Mouse (Mus musculus): ENCODE measurements around the gene C1qtnf1. TPM values are rescaled to one million over a fixed set of nuclear protein-coding genes. Genes with fewer than 3 reads are reported as not detected.

C1qtnf1 gene
- total RNA-seq, 4 experiments from 2014 or later: 3.1 to 6.0 (median 3.6) TPM

DNA sequence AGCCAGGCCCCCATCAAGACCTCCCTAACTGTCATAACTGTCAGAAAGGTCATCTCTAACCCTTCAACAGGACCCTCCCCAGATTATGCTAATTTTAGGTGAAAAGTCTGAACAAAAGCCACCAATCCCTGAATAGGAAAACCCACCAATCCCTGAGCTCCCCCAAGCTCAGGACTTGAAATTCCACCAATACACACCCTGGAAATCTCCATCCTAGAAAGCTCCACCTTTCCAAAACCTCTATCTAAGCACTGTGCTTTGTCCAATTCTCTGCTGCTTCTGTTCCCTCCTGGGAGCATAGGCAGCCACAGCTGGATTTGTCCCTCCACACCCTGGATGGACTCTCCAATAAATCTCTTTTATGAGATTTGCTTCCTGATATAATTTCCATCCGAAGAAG, 45.2 kb downstream of the C1qtnf1 start:
- no peak for DNase-seq (ENCODE audit: low spot score in 2 of 2)

DNA sequence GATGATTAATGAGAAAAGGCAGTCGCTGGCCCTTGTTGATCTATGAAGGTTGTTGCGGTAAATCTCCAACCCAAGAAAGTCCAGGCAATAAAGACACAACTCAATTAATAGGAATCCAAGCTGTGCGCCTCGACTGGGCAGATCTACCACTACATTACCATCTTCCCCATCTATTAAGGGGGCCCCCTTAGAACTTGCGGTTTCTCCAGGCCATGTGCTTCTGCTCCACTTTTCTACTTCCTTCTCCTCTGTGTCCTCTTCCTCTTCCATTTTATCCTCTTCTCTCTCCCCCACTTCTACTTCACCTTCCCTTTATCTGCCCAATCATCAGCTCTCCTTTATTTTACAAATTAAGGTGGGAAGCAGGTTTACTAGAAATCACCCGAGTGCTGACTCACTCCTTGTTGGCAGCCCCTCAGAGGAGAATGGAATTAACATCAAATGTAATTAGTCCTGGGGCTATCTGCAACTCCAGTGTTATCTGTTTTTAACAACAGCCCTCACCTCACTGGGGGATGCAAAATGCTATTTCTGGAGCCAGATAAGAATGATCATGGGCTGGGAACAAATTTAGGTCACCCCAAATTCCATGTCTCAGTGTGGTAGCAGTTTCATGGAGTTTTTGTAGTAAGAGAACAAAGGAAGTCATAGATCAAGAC, 46.0 kb downstream of the C1qtnf1 start:
- no peak for DNase-seq (ENCODE audit: low spot score in 2 of 2)

DNA sequence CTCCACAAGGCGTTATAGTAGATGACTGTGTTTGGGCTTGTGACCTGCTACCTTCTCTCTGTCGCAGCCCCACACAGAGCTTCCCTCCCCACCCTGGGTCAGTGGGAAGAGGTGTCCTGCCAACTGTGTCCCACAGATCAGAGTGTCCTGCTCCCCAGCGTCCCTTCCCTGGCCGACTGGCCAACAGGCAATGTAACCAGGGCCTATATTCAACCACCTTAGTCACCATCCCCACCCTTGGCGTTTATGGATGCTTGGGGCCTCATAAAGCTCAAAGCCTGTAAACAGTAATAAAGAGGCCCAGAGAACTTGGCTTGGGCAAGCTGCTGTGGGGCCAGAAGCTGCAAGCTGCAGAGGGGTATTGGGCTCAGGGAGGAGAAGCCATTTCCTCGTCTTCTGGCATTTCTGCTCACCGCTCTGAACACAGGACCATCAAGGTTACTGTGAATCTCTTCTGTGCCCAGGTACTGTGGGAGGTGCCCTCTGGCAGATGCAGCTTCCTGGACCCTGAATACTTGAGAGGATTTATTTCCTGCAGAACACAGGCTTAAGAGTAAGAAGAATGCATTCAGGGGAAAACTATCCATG, 47.6 kb downstream of the C1qtnf1 start:
- no peak for DNase-seq (ENCODE audit: low spot score in 2 of 2)

DNA sequence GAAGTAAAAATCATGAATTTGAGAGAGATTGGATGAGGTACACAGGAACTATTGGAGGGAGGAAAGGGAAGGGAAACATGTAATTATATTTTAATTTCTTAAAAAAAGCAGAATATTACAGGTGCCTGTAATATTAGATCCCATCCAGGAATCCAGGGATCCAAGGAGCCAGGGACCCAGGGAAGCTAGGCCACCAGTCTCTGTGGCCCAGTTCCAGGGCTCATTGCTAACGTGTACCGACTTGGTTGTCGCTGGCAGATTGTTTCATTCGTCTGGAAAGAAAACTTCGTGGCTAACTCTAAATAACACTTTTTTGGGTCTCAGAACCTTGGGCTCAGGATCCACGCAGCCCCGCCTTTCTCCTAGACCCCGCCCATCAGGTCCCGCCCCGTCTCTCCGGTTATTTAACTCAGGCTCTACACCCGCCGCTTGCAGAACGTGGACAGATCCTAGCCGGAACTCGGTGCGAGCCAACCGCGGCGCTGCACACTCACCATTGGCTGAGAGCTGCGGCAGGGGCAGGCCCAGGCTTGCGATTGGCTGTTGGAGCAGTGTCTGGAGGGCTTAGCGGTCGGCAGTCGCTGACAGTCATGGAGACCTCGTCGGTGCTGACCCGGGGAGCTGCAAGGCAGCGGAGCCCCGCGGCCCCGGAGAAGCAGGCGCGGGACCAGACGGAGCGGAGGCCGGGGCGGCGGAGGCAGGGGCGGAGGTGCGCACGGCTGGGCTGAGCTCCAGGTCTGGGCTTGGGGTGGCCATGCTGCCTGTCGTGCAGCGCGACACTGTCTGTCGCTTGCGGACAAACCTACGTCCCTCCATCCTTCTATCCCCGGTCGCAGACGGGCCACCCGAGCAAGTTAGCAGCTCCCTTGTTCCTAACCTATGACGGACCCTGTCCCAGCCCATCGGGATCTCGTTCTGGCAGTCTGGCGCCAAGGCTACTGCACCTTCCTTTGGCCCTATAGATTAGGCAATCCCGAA, 48.7 kb downstream of the C1qtnf1 start, which contains the start of gene Engase:
TSS of gene Engase (plus strand) at position 434 of the 978 bp plus-strand sequence.
- peak; percentile 96 to 97 for DNase-seq (ENCODE audit: low spot score in 2 of 2)

DNA sequence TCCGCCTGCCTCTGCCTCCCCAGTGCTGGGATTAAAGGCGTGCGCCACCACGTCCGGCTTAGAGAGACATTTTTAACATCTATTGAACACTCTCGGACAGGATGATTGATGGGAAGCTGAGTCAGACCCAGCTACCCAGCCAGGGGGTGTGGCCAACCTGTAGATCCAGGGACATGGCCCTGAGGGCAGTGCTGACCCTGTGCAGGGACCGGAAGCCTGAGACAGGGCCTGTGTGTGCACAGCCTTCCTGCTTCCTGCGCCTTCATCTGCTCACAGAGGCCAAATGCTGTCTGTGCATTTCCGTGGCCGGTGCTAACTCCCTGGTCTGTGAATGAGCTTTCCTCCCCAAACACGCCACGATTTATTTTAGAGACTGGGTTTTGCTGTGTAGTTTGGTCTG, 51.8 kb downstream of the C1qtnf1 start:
- no peak for DNase-seq (ENCODE audit: low spot score in 2 of 2)

DNA sequence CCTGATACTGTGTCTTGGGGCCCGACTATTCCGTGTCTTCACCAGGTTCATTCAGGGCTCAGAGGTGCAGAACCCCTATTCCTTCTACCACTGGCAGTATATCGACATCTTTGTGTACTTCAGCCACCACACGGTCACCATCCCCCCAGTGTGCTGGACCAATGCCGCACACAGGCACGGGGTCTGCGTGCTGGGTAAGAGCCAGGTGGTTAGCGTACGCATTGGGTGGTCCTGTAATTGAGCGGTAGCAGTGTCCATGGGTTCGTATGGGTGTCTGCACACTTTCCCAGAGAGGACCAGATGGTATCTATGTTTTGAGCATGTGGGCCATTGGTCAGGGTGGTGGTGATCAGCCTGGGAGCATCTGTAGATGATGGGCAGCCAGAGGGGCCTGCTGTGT, 53.2 kb downstream of the C1qtnf1 start:
- DNase-seq (ENCODE audit: low spot score in 2 of 2): no peak

DNA sequence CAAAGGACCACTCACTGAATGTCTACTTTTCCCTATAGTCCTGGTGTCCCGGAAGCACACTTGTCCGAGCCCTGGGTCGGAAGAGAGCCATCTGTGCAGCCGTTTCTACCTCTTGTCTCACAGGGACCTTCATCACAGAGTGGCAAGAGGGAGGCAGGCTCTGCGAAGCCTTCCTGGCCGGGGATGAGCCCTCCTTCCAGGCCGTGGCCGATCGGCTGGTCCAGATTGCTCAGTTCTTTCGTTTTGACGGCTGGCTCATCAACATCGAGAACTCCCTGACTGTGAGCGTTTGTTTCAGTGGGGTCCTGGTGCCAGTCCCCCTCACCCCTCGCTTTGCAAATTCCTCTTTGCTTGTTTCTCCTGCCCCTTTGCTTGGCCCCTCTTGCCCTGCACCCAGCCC, 53.7 kb downstream of the C1qtnf1 start:
- DNase-seq (ENCODE audit: low spot score in 2 of 2): no peak

DNA sequence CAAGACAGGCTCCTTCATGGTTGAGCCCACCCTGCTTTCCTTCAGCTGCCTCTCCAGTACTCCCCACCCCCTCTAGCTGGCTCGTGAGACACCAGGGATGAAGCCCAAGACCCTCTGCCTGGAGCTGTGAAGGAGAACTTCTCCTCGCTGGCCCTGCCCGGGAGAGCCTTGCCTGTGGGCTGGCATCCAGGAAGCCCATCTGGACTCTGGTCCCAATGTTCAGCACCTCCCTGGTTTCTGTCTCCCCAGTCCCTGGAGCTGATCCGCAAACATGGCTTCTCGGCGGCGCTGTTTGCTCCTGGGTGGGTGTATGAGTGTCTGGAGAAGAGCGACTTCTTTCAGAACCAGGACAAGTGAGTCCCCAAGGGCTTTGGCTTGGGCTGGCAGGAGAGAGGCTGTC, 56.2 kb downstream of the C1qtnf1 start:
- DNase-seq (ENCODE audit: low spot score in 2 of 2): no peak

DNA sequence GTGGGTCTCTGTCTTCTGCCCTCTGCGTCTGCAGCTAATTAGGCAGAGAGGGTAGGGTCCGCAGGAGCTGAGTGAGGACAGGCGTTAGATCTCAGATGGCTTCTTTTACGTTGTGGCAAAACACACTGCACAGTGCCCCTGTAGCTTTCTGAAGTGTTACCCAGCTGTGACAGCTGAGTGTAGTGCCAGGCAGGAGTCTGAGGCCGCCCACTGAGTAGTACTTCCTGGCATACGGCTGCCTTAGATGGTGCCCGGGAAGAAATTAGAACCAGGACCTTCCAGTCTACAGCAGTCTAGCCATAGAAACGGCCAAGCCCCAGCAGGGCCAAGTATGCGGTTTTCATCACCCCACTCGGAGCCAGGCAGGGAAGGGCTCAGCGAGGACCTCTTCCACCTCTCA, 57.3 kb downstream of the C1qtnf1 start:
- no peak for DNase-seq (ENCODE audit: low spot score in 2 of 2)

DNA sequence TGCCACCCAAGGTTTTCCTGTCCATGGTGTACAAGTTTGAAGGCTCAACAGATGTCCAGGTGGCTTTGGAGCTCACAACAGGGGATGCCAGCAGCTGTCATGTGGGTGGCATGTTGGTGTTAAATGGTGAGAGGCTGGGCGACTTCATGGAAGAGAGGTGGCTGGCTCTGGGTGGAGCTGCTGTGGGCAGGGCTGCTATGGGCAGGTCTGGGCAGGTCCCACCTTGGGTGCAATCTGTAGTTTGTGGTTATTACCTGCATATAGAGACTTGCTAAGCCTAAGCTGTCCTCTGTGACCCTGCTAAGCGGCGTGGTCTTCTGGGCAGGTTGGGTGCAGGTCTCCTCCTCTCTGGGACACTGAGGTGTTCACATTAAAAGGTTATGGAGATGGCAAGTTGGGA, 57.8 kb downstream of the C1qtnf1 start:
- no peak for DNase-seq (ENCODE audit: low spot score in 2 of 2)

DNA sequence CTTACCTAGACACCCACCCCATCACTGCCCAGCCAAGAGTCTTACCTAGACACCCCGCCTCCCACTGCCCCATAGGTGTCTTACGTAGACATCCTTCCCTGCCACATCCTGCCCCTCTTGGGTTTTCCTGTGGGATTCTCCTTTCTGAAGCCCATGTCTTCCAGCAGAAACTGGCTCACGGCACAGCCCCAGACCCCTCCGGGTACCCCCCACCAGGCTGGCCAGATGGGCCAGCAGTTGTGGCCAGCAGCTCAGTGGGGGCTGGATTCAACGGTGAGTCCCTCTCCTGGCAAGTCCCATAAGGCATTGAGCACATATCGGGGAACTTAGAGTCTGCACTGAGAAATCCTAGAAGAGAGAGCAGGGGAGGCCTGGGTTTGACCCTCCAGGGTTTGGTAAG, 58.3 kb downstream of the C1qtnf1 start:
- no peak for DNase-seq (ENCODE audit: low spot score in 2 of 2)

DNA sequence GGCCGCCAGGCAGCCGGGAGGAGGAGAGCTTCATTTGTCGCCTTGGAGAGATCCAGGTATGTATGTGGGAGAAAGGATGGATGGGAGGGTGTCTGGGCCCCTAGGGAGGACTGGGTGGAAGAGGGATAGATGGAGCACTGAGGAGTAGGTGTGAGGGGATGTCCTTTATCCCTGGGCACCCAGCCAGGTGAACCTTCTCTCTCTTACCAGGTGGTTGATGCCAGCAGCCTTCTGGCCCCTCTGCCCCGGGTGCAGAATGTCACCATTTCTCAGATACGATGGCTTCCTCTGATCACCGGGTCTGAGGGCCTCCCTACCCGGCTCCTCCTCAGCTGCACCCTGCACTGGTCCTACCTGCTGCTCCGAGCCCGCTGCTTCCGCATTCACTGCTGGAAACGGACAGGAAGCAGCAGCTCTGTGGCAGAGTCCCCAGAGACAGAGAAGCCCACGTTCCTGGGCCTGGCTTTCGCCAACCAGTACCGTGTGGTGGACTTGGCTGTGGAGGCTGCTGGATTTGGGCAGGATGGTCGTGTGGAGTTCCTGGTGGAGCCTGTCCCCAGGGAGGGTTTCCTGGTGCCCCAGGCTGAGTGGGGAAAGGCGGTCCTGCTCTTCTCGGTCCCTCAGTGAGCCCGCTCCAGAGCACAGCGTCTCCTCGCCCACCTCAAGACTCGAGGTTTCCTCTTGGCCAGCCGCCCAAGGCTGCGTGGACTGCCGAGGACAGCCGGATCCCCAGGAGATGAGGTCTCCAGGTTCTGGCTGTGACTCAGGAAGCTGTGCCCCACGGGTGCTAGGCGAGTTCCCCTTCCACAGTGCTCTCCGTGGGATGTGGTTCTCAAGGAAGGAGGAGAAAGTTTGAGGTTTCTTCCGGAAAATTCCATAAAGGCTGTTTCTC, 59.1 kb downstream of the C1qtnf1 start:
- DNase-seq (ENCODE audit: low spot score in 2 of 2): no peak

DNA sequence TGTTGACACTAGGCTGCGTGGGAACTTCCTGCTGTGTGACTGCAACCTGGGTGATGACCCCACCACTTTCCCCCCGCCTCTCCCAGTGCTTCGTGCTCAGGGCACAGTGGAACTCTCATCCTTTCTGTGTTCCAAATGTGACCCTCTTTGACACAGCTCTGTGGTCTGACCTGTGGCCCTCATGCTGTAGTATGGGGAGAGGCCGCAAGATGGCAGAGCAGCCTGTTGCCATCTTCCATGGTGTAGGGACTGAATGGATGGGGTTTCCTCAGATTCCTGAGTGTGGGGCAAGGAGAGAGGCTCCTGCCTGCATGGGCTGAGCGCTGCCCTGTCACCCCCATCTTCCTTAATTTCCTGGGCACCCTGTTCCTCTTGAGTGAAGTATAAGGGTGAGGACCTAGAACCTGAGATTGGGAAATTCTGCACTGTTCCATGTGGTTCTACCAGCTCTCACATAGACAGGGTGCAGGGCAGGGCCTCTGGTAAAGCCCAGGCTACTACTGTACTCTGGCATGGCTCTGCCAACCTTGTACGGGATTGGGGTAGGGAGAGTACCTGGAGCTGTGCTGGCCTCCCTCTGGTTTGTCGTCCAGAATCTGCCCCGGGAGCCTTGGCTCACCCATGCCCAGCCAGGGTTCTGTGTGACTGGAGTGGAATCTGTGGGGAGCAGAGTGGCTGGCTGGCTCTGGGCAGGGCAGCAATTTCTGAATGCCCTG, 60.3 kb downstream of the C1qtnf1 start:
- DNase-seq (ENCODE audit: low spot score in 2 of 2): no peak

DNA sequence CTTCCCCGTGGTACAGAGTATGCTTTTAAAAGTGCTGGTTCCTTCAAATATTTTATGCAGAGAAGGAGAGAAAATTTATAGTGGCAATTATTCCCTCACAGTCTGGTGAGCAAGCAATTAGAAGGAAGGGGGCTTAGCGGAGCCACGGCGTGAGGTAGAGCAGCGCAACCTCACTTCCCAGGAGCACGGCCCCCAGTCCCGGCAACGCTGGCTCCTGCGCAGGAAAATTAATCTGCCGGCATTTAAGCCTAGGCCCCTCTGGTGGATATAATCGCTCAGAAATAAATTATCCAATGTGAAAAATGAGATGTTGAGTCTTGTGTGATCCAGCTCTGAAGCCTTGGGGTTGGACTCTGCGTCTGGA, 60.9 kb downstream of the C1qtnf1 start:
- DNase-seq (ENCODE audit: low spot score in 2 of 2): no peak

DNA sequence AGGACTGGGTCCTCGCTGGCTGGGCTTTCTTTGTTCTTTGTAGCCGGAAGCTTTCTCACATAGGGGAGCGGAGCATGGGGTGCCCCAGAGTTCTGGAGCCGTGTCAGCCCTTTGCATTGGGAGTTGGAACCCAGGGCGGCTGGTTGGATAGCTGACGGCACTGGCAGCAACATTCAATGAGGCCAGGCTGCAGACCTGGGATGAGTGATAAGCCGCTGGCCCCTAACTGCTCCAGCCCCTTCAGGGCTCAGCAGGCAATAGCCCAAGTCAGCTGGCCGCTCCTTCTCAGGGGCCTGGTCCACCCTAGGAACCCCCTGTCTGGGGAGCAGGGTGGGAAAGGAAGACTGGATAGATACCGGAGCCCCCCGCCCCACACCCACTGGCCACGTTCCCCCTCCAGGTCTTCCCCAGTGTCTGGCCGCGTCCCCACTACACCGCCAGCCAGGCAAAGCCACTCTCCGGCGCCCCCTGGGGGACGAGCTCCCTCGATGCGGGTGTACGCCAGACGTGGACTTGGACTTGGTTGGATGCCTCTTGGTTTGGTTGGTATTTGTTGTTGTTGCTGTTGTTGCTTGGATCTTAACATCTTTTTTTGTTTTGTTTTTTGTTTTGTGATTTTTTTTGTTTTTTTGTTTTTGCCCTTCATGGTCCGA, 62.7 kb downstream of the C1qtnf1 start:
- DNase-seq (ENCODE audit: low spot score in 2 of 2): no peak

DNA sequence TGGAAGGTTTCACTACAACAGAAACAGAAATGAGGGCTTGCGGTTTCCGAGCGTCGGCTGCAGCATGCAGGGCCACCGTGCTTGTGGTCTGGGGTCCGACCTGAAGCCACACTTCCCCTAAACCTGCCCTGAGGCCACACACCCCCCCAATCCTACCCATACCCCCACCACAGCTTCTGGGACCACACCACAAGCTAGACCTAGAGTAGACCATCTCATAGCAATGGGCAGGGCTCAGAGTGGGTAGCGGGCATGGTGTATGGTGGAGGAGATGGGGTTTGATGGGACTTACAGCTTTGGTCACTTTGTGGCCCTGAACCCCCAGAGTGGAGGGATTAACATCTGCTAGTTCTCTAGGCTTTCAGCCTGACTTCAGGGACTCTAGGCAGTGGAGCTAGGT, 63.2 kb downstream of the C1qtnf1 start:
- no peak for DNase-seq (ENCODE audit: low spot score in 2 of 2)

DNA sequence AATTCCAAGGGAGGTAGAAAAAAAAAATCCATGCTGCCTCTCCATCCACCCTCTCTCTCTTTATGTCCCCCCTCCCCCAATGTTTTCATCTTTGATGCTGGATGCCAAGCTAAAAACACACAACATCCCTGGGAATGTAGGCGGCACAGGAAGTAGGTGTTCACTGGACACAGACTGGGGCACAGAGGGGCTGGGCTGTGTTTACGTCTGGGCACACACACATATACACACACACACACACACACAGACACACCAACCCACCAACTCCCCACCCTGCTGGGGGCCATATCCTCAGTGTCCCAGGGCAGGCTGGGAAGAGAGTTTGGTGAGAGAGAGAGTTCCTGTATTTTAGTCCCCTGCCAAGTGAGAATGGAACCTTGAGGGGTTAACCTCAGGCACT, 65.5 kb downstream of the C1qtnf1 start:
- DNase-seq (ENCODE audit: low spot score in 2 of 2): no peak

DNA sequence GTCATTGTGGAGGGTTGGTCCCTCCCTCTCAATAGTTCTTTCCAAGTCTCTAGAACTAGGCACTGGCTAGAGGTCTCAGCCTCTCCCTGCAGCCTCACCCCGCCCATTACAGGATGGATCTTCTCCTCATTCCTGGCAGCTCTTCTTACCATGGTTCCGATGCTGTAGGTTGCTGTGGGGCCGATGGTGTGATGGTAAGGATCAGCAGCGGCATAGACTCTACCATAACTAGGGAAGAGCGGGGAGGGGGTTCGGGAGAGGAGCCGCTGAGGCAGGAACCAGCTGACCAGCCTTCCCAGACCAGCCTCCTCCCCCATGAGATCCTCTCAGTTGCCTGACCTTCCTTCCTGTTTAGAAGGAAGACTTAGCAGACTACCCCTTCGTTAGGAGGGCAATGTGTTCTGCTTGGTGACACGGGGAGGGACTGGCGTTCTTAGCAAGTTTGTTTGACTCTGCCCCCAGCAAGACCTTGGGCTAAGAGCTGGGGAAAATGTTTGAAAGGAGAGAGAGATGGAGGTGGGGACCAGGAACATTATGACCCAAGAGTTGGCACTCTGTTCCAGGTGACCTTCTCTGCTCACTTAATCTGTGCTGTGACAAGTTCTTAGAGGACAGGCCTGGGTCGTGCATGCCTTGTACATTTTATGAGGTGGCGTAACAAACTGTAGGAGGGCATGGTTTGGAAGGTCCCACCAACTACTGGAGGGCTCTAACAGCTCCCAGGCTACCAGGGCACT, 66.2 kb downstream of the C1qtnf1 start:
- DNase-seq (ENCODE audit: low spot score in 2 of 2): no peak

DNA sequence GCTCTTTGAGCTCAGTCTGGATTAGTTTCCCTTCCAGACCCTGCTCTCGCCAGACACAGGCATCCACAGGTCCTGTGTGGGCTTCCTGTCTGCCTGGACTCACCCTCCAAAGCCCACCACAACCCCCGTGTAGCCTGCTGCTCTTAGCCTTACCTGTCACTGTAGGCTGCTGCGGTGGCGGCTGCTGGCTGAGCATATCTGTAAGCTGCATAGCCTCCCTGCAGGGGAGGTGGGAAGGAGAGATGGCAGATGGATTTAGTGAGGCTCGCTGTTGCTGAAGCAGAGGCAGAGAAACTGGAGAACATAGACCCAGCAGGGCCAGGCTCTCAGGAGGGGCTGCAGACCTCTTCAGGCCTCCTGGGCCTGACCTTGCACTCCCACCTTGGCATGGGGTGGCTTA, 67.1 kb downstream of the C1qtnf1 start:
- DNase-seq (ENCODE audit: low spot score in 2 of 2): no peak
